Mouse (Mus musculus) midbrain, embryonic 14.5 days (tissue): ENCODE results near the gene Atm. TPM values are rescaled to one million over a fixed set of nuclear protein-coding genes. Genes with fewer than 3 reads are reported as not detected.
A peak's percentile ranks its signal among the peaks of the same experiment; 100 is the strongest.

Experiments used
- ATAC-seq: fragments of 200-750 bp; cut with Nextera tagmentation; 2 replicates; pipeline ENCODE4 v1.8.0; 2017; ENCODE audit warnings: moderate number of reproducible peaks, moderate library complexity; ENCODE audit not compliant: low FRiP score, low TSS enrichment
- DNase-seq: peaks from one replicate; pipeline ENCODE4 v3.0.0-alpha.2; 2015
- H3K27ac ChIP-seq: fragments of 300-500 bp; sonication (generic); replicated peaks from 2 replicates; pipeline ENCODE4 v1.5.1; 2014; ENCODE audit warnings: mild to moderate bottlenecking, low read depth, low read length, moderate library complexity
- H3K27me3 ChIP-seq: fragments of 300-500 bp; sonication (generic); 2 replicates; pipeline ENCODE4 v1.6.1; 2014; ENCODE audit warnings: low read length, control low read depth, mixed read lengths; ENCODE audit not compliant: control insufficient read depth, insufficient read depth
- H3K36me3 ChIP-seq: fragments of 300-500 bp; sonication (generic); 2 replicates; pipeline ENCODE4 v1.6.1; 2014; ENCODE audit warnings: low read length, control low read depth; ENCODE audit not compliant: control insufficient read depth, insufficient read depth
- H3K4me1 ChIP-seq: fragments of 300-500 bp; sonication (generic); 2 replicates; pipeline ENCODE4 v1.6.1; 2014; ENCODE audit warnings: mild to moderate bottlenecking, antibody characterized with exemption, low read length, control low read depth; ENCODE audit not compliant: control insufficient read depth, insufficient read depth
- H3K4me2 ChIP-seq: fragments of 300-500 bp; sonication (generic); 2 replicates; pipeline ENCODE4 v1.6.1; 2014; ENCODE audit warnings: mild to moderate bottlenecking, low read length, moderate library complexity
- H3K4me3 ChIP-seq: fragments of 300-500 bp; sonication (generic); replicated peaks from 2 replicates; pipeline ENCODE4 v1.5.1; 2014; ENCODE audit warnings: low read depth, low read length
- H3K9ac ChIP-seq: fragments of 300-500 bp; sonication (generic); replicated peaks from 2 replicates; pipeline ENCODE4 v1.6.1; 2014; ENCODE audit warnings: mild to moderate bottlenecking, low read length, moderate library complexity
- H3K9me3 ChIP-seq: fragments of 300-500 bp; sonication (generic); 2 replicates; pipeline ENCODE4 v1.6.1; 2016; ENCODE audit warnings: low read length, control low read depth, mixed read lengths; ENCODE audit not compliant: control insufficient read depth
- WGBS: fragments of 180-500 bp; shearing (Covaris S2); extraction: QIAGEN DNeasy Blood & Tissue Kit; methylation state at CpG from one replicate; pipeline ENCODE4 v1.1.7; 2014; 5-methylcytosine and 5-hydroxymethylcytosine counted together
- polyA plus RNA-seq: library from polyadenylated mRNA; unstranded; fragments of >200 nt; fragmentation: Nextera tagmentation; extraction: Ambion mirVana; gene quantifications from 2 replicates; pipeline ENCODE4 v1.2.1, GENCODE M21; 2014

The Atm gene
- polyA plus RNA-seq, 1 experiment from 2014 or later: 11.2 TPM

- no peak overlapping the region for H3K4me3 ChIP-seq
- no peak overlapping the region for H3K9ac ChIP-seq
- H3K4me1 ChIP-seq: no peaks in the 10 kb centered on the region
- H3K36me3 ChIP-seq: no peaks in the 10 kb centered on the region
- no peak overlapping the region for H3K27ac ChIP-seq
- 81% methylated on average over 3 of the region's 3 CpGs for WGBS
- no peak for DNase-seq
- no peaks in the 10 kb centered on the region for H3K27me3 ChIP-seq
- H3K4me2 ChIP-seq: no peak overlapping the region
- ATAC-seq: no peak
- no peaks in the 10 kb centered on the region for H3K9me3 ChIP-seq
Observed at GRCm38 (mm10) chr9:53427638-53428037, 108.9 kb downstream of the Atm start.

GRCm38 (mm10) chr9:53426726-53427125, 109.8 kb downstream of the Atm start:
- ATAC-seq: no peak
- 91% methylated on average over 3 of the region's 3 CpGs for WGBS
- no peak overlapping the region for H3K9ac ChIP-seq

DNA sequence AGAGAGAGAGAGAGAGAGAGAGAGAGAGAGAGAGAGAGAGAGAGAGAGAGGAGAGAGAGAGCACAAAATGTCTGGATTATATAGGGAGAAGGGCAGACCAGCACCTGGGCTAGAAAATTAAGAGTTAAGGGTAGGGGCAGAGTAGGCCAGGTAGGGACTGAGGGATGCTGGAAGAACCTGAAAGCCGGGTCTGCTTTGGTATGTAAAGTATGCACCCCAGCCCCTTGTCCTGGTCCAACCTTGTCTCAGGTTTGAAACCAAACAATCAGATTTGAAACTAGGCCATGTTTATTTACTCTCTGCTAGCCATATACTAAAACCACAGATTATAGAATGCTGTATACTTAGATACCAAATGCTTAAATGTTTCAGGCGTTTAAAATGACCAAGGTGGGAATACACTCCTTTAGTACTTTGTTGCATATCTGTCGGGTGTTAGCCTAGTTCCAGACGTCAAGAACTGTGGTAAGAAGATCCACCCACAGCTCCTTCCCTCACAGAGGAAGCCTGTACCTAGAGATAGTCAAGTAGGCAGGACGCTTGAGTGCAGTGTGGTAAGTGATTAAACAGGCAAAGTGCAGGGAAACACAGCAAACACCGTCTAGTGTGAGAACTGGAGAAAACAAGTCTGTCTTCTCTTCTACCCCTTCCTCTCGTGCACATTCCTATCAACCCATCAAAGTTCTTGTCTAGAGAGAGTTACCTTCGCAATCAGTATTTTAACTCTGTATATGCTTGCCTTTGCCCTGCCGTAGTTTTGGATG, 114.2 kb downstream of the Atm start:
- H3K27me3 ChIP-seq: no peaks in the 10 kb centered on the region
- H3K36me3 ChIP-seq: no peaks in the 10 kb centered on the region
- ATAC-seq (no peak), DNase-seq (no peak)
- H3K27ac ChIP-seq: no peak overlapping the region
- H3K9ac ChIP-seq: no peak overlapping the region
- no peak overlapping the region for H3K4me2 ChIP-seq
- no peaks in the 10 kb centered on the region for H3K9me3 ChIP-seq
- WGBS: 80% methylated on average over 9 of the region's 9 CpGs
- no peak overlapping the region for H3K4me3 ChIP-seq
- no peaks in the 10 kb centered on the region for H3K4me1 ChIP-seq

More at GRCm38 (mm10) chr9:53426726-53427125, 109.8 kb downstream of the Atm start:
- Histone ChIP-seq H3K4me3 (no peak overlapping the region), H3K36me3 (no peaks in the 10 kb centered on the region), H3K27me3 (no peaks in the 10 kb centered on the region), H3K4me2 (no peak overlapping the region), H3K9me3 (no peaks in the 10 kb centered on the region), H3K4me1 (no peaks in the 10 kb centered on the region), H3K27ac (no peak overlapping the region)
- no peak for DNase-seq

- 91% methylated on average over 3 of the region's 3 CpGs for WGBS
- DNase-seq: no peak
- no peak overlapping the region for H3K4me2 ChIP-seq
- no peaks in the 10 kb centered on the region for H3K27me3 ChIP-seq
- no peaks in the 10 kb centered on the region for H3K9me3 ChIP-seq
- no peaks in the 10 kb centered on the region for H3K36me3 ChIP-seq
- H3K9ac ChIP-seq: no peak overlapping the region
- peaks cover 9% of the 10 kb centered on the region; the same call in 1 of the 2 replicates for H3K4me1 ChIP-seq
- no peak overlapping the region for H3K27ac ChIP-seq
- no peak overlapping the region for H3K4me3 ChIP-seq
- no peak for ATAC-seq
Observed at GRCm38 (mm10) chr9:53409427-53409826, 127.1 kb downstream of the Atm start.

DNA sequence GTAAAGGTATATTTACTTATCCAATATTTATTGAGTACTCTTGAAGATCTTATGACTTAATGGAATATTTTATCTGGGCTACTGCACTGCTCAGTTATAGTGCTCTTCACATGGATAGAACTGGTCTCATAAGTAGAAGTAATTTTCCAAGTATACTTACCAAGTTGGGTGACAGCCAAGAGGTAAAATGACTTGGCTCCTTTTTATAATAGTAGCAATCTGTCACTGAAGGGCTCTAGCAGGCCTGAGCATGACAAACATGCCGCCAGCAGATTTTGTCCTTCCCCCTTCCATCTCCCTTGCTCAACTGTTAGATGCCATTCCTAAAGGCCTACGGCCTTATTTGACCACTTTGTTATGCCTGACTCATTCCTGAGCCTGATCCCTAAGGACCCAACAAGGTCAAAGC, 127.6 kb downstream of the Atm start:
- Histone ChIP-seq H3K4me3 (no peak overlapping the region), H3K27me3 (no peaks in the 10 kb centered on the region), H3K9me3 (no peaks in the 10 kb centered on the region), H3K4me1 (peaks cover 11% of the 10 kb centered on the region; the same call in 1 of the 2 replicates), H3K4me2 (no peak overlapping the region), H3K27ac (no peak overlapping the region), H3K9ac (no peak overlapping the region), H3K36me3 (no peaks in the 10 kb centered on the region)
- ATAC-seq (no peak), DNase-seq (no peak)
- 90% methylated on average over 2 of the region's 2 CpGs for WGBS

DNA sequence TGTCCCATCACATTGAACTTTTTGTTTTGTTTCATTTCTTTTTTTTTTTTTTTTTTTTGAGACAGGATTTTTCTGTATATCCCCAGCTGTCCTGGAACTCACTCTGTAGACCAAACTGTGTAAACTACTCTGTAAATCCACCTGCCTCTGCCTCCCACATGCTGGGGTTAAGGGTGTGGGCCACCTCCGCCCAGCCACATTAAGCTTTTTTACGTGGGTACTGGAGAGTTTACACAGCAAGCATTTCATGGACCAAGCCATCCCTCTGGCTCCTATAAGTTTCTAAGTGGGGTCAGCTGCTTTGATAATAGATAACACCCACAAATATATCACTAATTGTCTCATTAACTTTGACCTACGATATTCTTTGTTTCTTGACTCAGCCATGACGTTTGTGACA, 128.0 kb downstream of the Atm start:
- Histone ChIP-seq H3K27me3 (no peaks in the 10 kb centered on the region), H3K36me3 (no peaks in the 10 kb centered on the region), H3K4me3 (no peak overlapping the region), H3K9me3 (no peaks in the 10 kb centered on the region), H3K9ac (no peak overlapping the region), H3K4me2 (no peak overlapping the region), H3K27ac (no peak overlapping the region), H3K4me1 (peaks cover 11% of the 10 kb centered on the region; the same call in 1 of the 2 replicates)
- no peak for ATAC-seq
- WGBS: 89% methylated on average over 4 of the region's 4 CpGs
- no peak for DNase-seq

- peak; percentile 96 for DNase-seq
- Histone ChIP-seq H3K27ac (peak overlapping the region; percentile 92), H3K9me3 (no peaks in the 10 kb centered on the region), H3K4me2 (peak overlapping the region; percentile 61), H3K4me3 (peak overlapping the region; percentile 33), H3K27me3 (no peaks in the 10 kb centered on the region), H3K9ac (peak overlapping the region; percentile 51), H3K36me3 (no peaks in the 10 kb centered on the region), H3K4me1 (peaks cover 15% of the 10 kb centered on the region)
- ATAC-seq: peak; percentile 94
- WGBS: 15% methylated on average over 21 of the region's 21 CpGs
Observed at GRCm38 (mm10) chr9:53404753-53405722, 131.5 kb downstream of the Atm start.

- DNase-seq (peak; percentile 72), ATAC-seq (peak; percentile 41; the same call in 1 of the 2 replicates)
- Histone ChIP-seq H3K9ac (no peak overlapping the region), H3K4me1 (peaks cover 15% of the 10 kb centered on the region), H3K4me3 (no peak overlapping the region), H3K9me3 (no peaks in the 10 kb centered on the region), H3K27me3 (no peaks in the 10 kb centered on the region), H3K36me3 (no peaks in the 10 kb centered on the region), H3K27ac (peak overlapping the region; percentile 92; the same call in 1 of the 2 replicates), H3K4me2 (peak overlapping the region; percentile 61)
- 74% methylated on average over 6 of the region's 6 CpGs for WGBS
Observed at GRCm38 (mm10) chr9:53404050-53404752, 132.3 kb downstream of the Atm start.
